Mouse (Mus musculus): ENCODE measurements around the gene Vip.
A peak's percentile ranks its signal among the peaks of the same experiment; 100 is the strongest.

- TF ChIP-seq CTCF (IDR thresholded peaks at IDR 0.05; ENCODE audit: borderline replicate concordance, extremely low read depth, insufficient read depth, insufficient read length) (peak; percentile 48), POLR2A (IDR thresholded peaks at IDR 0.05; ENCODE audit: borderline replicate concordance, extremely low read depth, insufficient read depth, insufficient read length, poor library complexity, severe bottlenecking) (no peak)
These were observed 38.9 kb upstream of the Vip start for GRCm38 (mm10) chr10:5600123-5600522.
